Mouse (Mus musculus): ENCODE results near the gene Fam83g.

Gene Fam83g

GRCm38 (mm10) chr11:61715130-61715529 is 31.2 kb downstream of the Fam83g start:
- no peak for DNase-seq (ENCODE audit: low read depth)

- no peak for DNase-seq (ENCODE audit: low read depth)
These were observed 34.1 kb downstream of the Fam83g start for GRCm38 (mm10) chr11:61717990-61718389.

- DNase-seq (ENCODE audit: low read depth) = no peak
These were observed 35.5 kb downstream of the Fam83g start for GRCm38 (mm10) chr11:61719387-61719786.

GRCm38 (mm10) chr11:61719826-61720225 is 35.9 kb downstream of the Fam83g start:
- no peak for DNase-seq (ENCODE audit: low read depth)

- DNase-seq (ENCODE audit: low read depth) = no peak
These were observed 36.7 kb downstream of the Fam83g start, which contains the start of gene Slc5a10 for GRCm38 (mm10) chr11:61720636-61721035. Slc5a10 (minus strand) TSS chr11:61720826.

GRCm38 (mm10) chr11:61722077-61722476 is 38.2 kb downstream of the Fam83g start:
- no peak for DNase-seq (ENCODE audit: low read depth)

GRCm38 (mm10) chr11:61728037-61728436 is 44.1 kb downstream of the Fam83g start:
- DNase-seq (ENCODE audit: low read depth) = no peak

GRCm38 (mm10) chr11:61732672-61733071 is 48.8 kb downstream of the Fam83g start:
- no peak for DNase-seq (ENCODE audit: low read depth)

GRCm38 (mm10) chr11:61737290-61737689 is 53.4 kb downstream of the Fam83g start:
- no peak for DNase-seq (ENCODE audit: low read depth)

- no peak for DNase-seq (ENCODE audit: low read depth)
These were observed 56.6 kb downstream of the Fam83g start for GRCm38 (mm10) chr11:61740500-61740899.

- DNase-seq (ENCODE audit: low read depth) = no peak
These were observed 59.9 kb downstream of the Fam83g start for GRCm38 (mm10) chr11:61743768-61744167.

- no peak for DNase-seq (ENCODE audit: low read depth)
These were observed 60.6 kb downstream of the Fam83g start for GRCm38 (mm10) chr11:61744460-61744859.

- DNase-seq (ENCODE audit: low read depth) = no peak
These were observed 61.9 kb downstream of the Fam83g start for GRCm38 (mm10) chr11:61745781-61746180.

GRCm38 (mm10) chr11:61747161-61747560 is 63.3 kb downstream of the Fam83g start:
- no peak for DNase-seq (ENCODE audit: low read depth)

GRCm38 (mm10) chr11:61751612-61752011 is 67.7 kb downstream of the Fam83g start:
- no peak for DNase-seq (ENCODE audit: low read depth)

- DNase-seq (ENCODE audit: low read depth) = no peak
These were observed 73.3 kb downstream of the Fam83g start for GRCm38 (mm10) chr11:61757151-61757550.

Measured in fibroblast of lung, adult 2 months (primary cell).